Mouse (Mus musculus) cerebellum, adult 2 months (tissue): ENCODE results near the gene Dzip1.

ENCODE experiments used
- CTCF ChIP-seq: fragments of 200-500 bp; IDR thresholded peaks from 2 replicates; pipeline ENCODE4 v1.5.1; 2011; ENCODE audit warnings: low read depth, mild to moderate bottlenecking, control low read depth, low read length, moderate library complexity, borderline replicate concordance; ENCODE audit not compliant: insufficient read depth
- POLR2A ChIP-seq: fragments of 200-500 bp; IDR thresholded peaks from 2 replicates; pipeline ENCODE4 v1.6.1; 2011; ENCODE audit warnings: low read length, control low read depth, borderline replicate concordance; ENCODE audit not compliant: insufficient read depth

DNA sequence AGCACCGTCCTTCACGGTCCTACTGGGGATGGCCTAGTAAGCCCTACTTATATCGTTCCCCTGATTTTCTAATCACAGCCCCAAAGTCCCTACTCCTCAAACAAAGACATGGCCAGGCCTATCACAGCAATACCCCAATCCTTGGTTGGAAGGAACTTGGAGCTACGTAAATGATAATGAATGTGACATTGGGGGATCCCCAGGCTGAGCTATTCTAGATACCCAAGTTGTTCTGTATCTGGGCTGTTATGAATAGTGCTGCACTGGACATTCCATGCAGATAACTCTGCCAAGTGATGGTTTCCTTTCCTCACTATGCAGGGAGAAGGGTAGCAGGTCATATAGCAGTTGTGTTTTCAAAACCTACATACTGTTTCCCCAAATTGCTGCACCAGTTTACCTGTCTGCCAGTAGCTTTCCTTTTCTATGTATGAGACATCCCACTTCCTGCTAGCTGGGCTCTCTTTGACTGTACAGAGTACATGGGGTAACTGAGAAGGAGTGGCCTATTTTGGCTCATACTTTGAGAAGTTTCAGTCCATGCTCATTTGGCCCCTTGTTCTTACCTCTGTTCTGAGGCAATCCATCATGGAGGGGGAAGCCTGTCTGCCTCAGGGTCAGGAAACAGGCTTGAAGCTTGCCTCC is 40.2 kb upstream of the Dzip1 start:
- TF ChIP-seq CTCF (no peak), POLR2A (no peak)
